Mouse (Mus musculus): ENCODE results near the gene Mitf.

DNA sequence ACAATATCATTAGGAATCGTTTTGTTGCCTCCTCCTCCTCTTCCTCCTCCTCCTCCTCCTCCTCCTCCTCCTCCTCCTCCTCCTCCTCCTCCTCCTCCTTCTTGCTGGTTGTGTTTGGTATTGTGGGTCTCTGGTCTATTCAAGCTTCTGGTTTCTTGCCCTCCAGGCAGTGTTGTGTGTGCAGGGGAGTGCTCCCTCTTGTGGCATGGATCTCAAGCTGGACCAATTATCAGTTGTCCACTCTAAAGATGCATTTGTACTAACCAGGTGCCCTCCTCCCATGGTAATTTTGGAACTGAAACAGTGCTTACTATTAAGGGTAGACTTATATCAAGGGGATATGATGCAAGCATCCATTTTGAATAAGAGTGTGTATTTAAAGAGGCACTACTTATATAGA, 14.7 kb upstream of the Mitf start:
- TF ChIP-seq CTCF (IDR thresholded peaks at IDR 0.05; ENCODE audit: insufficient read depth, low read length) (peak; percentile 67), POLR2A (IDR thresholded peaks at IDR 0.05; ENCODE audit: borderline replicate concordance, extremely low read depth, low read depth, low read length) (no peak)
